Mouse (Mus musculus): ENCODE results near the gene Fibp.
"Not testable (repeated sequence)": the region's sequence is repeated elsewhere in the genome, so short reads cannot be mapped to it uniquely, and the experiment has no call there.

The Fibp gene

GRCm38 (mm10) chr19:5487768-5488550, 27.5 kb downstream of the Fibp start, which contains the start of gene Mus81:
TSS of gene Mus81 (minus strand) at chr19:5488402.
- peak; percentile 95 for DNase-seq (ENCODE audit: low read depth, low spot score)

- DNase-seq (ENCODE audit: low read depth, low spot score) = peak; percentile 97
These were observed 28.6 kb downstream of the Fibp start for GRCm38 (mm10) chr19:5488878-5489571.

- not testable (repeated sequence) for DNase-seq (ENCODE audit: low read depth, low spot score)
These were observed 29.3 kb downstream of the Fibp start for GRCm38 (mm10) chr19:5489721-5490120.

GRCm38 (mm10) chr19:5490313-5490897, 30.0 kb downstream of the Fibp start, which contains the start of gene Cfl1:
TSS of gene Cfl1 (plus strand) at chr19:5490455.
- peak; percentile 98 for DNase-seq (ENCODE audit: low read depth, low spot score)

GRCm38 (mm10) chr19:5490898-5491708, 30.7 kb downstream of the Fibp start:
- peak; percentile 92 for DNase-seq (ENCODE audit: low read depth, low spot score)

- no peak for DNase-seq (ENCODE audit: low read depth, low spot score)
These were observed 32.2 kb downstream of the Fibp start for GRCm38 (mm10) chr19:5492641-5493040.

- DNase-seq (ENCODE audit: low read depth, low spot score) = not testable (repeated sequence)
These were observed 32.9 kb downstream of the Fibp start for GRCm38 (mm10) chr19:5493301-5493721.

GRCm38 (mm10) chr19:5494314-5494713, 33.9 kb downstream of the Fibp start:
- DNase-seq (ENCODE audit: low read depth, low spot score) = no peak

- DNase-seq (ENCODE audit: low read depth, low spot score) = no peak
These were observed 35.1 kb downstream of the Fibp start for GRCm38 (mm10) chr19:5495353-5496051.

- no peak for DNase-seq (ENCODE audit: low read depth, low spot score)
These were observed 35.6 kb downstream of the Fibp start for GRCm38 (mm10) chr19:5496052-5496370.

GRCm38 (mm10) chr19:5500330-5500875, 40.0 kb downstream of the Fibp start:
- DNase-seq (ENCODE audit: low read depth, low spot score) = no peak

- DNase-seq (ENCODE audit: low read depth, low spot score) = no peak
These were observed 43.3 kb downstream of the Fibp start, which contains the start of gene 1700020D05Rik for GRCm38 (mm10) chr19:5503687-5504086. TSS of gene 1700020D05Rik (minus strand) at chr19:5503787.

- DNase-seq (ENCODE audit: low read depth, low spot score) = peak; percentile 98
These were observed 49.9 kb downstream of the Fibp start, which contains the start of gene Snx32 for GRCm38 (mm10) chr19:5510031-5511026. TSS of gene Snx32 (minus strand) at chr19:5510538.

- DNase-seq (ENCODE audit: low read depth, low spot score) = no peak
These were observed 50.7 kb downstream of the Fibp start for GRCm38 (mm10) chr19:5511074-5511632.

GRCm38 (mm10) chr19:5512091-5513004, 51.9 kb downstream of the Fibp start:
- DNase-seq (ENCODE audit: low read depth, low spot score) = peak; percentile 38

GRCm38 (mm10) chr19:5513005-5513349, 52.6 kb downstream of the Fibp start:
- DNase-seq (ENCODE audit: low read depth, low spot score) = no peak
